Mouse (Mus musculus): ENCODE measurements around the gene Gdpd3.
"Not testable (repeated sequence)": the region's sequence is repeated elsewhere in the genome, so short reads cannot be mapped to it uniquely, and the experiment has no call there.

The Gdpd3 gene

DNA sequence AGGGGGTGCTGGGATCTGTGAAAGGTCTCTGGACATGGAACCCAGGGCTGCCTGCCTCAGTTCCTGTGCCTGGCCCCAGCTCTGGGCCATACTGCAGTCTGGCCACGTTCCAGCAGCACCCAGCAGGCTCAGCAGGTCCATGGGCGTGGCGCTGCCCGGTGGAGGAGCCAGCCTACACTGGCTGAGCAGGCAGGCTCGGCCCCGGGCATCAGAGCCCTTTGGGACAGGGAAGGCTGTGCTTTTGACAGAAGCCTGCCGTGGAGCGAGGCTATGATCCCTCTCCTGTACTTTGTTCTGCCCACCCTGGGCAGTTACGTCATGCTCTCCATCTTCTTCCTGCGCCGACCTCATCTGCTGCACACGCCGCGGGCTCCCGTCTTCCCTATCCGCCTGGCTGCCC lies at the start of gene Gdpd3:
Gdpd3 (plus strand) TSS at position 134 of the 400 bp plus-strand sequence.
- no peak for DNase-seq (ENCODE audit: extremely low spot score, low read depth, low spot score)

DNA sequence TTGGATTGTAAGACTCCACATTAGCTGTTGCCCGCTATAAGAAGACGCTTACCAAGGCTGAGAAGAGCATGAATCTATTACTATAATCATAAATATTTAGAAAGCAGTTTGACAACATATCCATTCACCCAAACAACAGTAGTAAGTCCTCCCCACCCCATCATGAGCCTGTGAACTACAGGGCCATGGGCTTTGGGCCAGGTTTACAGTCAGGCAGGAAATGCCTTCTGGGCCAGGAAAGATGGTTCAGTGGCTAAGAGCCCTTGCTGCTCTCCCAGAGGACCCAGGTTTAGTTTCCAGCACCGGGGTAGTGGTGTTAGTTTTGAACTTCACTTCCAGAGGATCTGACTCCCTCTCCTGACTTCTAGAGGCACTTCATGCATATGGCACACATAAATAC lies 48.6 kb upstream of the Gdpd3 start:
- no peak for DNase-seq (ENCODE audit: extremely low spot score, low read depth, low spot score)

DNA sequence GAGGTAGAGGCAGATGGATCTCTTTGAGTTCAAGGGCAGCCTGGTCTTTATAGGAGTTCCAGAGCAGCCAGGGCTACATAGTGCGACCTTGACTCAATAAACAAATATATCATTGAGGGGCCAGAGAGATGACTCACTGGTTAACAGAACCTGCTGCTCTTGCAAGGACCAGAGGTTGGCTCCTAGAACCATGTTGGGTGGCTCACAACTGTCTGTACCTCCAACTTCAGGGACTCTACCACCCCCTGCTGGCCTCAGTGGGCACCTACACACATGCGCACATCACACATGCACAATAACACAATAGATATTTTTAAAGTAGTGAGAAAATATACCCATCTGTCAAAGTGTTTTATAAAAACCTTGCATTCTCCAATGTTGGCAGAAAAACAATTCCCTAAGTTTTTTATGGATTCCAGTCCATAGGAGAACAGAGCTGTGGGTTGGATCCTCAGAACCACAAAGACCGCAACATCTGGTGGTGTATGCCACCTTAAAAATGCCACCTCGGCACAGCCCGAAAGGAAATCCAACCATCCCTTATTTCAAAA lies 47.3 kb upstream of the Gdpd3 start:
- no peak for DNase-seq (ENCODE audit: extremely low spot score, low read depth, low spot score)

DNA sequence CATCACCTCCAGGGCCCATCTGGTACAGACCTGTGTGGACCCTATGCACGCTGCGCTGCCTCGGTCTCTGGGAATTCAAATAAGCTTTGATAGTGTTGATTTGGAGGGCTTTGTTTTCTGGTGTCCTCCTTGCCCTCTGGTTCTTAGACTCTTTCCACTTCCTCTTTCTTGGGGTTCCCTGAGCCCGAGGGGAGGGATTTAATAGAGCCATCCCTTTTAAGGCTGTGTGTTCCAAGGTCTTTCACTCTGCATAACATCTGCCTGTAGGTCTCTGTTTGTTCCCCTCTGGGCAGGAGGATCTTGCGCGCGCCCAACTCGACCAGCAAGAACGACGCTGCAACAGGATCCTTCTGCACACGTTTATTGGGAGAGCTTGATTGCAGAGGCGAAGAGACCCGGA lies 44.5 kb upstream of the Gdpd3 start:
- no peak for DNase-seq (ENCODE audit: extremely low spot score, low read depth, low spot score)

DNA sequence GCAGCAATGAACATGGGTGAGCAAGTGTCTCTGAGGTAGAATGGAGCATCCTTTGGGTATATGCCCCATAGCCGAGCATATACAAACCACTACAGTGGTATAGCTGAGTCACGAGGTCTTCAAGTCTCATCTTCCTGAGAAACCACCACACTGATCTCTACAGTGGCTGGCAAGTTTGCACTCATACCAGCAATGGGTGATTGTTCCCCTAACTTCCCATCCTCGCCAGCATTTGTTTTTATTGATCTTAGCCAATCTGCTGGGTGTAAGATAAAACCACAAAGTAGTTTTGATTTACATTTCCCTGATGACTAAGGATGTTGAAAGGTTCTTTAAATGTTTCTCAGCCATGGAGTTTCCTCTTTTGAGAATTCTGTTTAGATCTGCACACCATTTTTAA lies 41.1 kb upstream of the Gdpd3 start:
- no peak for DNase-seq (ENCODE audit: extremely low spot score, low read depth, low spot score)

DNA sequence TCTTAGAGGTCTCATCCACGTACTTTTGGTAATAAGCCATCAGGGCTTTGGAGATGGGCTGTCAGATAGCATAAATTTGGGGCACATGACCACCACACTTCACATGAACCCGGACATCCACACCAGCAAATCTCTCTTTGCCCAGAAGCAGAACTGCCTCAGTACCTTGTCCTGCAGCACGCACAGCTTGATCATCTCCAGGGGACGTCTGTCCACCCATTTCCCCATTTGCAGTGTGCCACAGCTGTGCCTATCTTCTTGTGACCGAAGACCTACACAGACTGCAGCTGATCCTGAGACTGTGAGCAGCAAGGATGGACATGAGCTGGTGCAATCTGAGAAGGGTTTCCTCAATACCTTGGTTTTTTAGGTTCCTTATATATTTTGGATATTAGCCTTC lies 40.5 kb upstream of the Gdpd3 start:
- no peak for DNase-seq (ENCODE audit: extremely low spot score, low read depth, low spot score)

DNA sequence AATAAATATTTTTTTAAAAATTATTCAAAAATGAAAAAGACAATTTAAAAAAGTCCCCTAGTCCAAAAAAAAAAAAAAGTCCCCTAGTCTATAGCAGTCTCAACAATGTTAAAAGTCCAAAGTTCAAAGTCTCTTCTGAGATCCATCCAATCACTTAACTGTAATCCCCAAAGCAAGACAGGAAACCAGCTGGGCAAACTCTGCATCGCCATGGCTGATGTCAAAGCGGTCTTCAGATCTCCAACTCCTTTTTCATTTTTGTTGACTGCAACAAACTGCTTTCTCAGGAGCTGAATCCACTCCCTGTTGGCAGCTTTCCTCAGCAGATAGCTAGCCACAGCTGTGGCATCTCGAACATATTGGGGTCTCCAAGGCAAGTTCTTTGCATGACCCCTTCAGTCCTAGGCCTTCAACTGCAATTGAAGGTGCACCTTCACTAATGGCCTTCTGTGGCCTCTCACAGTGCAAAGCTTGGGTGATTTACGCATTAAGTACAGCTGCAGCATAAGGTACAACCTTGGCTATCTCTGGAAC lies 35.8 kb upstream of the Gdpd3 start:
- not testable (repeated sequence) for DNase-seq (ENCODE audit: extremely low spot score, low read depth, low spot score)

DNA sequence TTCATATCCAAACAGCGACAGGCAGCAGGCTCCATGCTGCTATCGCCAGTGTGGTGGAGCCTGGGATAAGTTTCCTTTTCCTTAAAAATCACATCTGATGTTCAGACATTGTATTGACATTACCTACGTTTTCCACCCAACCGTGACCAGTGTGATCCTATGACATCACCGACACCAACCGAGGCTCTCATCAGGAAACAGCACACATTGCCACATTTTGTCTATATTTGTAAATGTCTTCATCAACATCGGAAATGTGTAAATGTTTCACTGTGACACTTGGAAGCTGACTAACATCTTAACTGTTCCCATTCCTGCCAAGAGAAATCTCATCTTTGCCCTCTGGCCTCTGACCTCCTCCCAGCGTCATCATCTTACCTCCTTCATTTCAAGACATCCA lies 30.0 kb upstream of the Gdpd3 start:
- no peak for DNase-seq (ENCODE audit: extremely low spot score, low read depth, low spot score)

DNA sequence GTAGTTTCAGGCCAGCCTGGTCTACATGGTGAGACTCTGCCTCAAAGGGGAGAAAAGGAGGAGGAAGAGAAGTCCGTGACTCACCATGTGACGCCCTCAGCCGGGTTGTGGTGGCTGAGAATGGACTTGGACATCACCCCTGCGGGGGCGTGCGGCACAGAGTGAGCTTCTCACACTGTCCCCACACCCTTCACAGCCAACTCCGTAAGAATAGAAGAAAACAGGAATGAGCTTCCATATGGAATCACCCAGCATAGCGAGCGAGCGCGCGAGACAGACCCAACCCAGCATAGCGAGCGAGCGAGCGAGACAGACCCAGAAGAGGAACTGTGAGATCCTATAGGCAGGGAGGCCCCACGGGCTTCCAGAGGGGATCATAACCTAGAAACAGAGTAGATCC lies 26.6 kb upstream of the Gdpd3 start:
- no peak for DNase-seq (ENCODE audit: extremely low spot score, low read depth, low spot score)

DNA sequence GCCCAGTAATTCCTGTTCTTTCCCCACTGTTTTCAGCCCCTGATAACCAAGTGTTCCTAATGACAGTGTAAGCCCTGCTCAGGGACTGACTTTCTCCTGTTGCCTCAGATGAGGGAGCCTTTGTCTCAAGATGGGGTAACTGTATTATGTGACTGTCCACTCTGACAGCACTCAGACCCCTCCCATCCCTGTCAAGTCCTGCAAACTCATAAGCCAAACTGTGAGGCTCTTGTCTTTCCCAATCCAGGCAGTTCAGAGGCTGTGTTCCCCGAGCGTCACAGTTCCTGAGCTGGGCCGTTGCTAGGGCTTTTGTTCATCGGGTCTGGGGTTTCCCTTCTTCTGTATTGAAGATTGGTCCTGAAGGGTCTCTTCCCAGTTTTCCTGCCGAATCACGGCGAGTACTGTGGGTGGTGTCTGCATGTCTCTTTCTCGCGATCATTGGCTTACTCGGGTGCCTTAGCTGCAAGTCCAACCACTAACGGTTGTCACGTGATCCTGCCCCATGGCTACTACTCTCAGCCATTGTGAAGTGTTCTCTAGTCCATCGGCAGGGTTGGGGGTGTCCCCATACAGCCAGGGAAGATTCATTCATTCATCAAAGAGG lies 25.9 kb upstream of the Gdpd3 start:
- DNase-seq (ENCODE audit: extremely low spot score, low read depth, low spot score), result no peak

DNA sequence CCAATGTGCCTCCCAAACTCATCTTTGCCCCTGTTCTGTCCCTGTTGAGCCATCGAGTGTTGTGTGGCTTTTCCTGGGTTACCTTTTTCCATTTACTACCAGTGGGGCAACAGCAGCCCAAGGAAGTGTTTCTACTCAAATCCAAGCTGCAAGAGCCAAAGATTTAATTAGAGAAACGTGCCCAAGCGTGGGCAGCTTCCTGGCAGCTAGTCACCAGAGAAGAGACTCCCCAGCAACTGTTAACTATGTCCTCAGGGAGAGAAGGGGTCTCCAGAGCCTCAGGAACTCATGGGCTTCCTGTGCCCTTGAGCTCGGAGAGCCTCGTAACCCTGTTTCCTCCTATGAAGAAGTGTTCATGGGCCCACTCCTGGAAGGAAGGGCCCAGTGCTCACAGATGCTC lies 25.2 kb upstream of the Gdpd3 start:
- no peak for DNase-seq (ENCODE audit: extremely low spot score, low read depth, low spot score)

DNA sequence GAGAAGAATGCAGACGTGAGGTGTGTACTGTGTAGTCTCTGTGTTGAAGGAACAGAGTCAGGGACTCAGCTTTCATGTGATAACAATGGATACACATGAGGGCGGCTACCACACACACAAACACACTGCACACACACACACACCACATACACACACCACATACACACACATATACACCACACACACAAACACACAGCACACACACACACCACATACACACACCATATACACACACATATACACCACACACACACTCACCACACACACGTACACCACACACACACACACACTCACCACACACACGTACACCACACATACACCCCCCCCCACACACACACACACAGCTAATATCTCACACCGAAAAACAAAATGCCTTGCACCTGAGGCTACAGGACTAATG lies 24.7 kb upstream of the Gdpd3 start:
- DNase-seq (ENCODE audit: extremely low spot score, low read depth, low spot score), result no peak

DNA sequence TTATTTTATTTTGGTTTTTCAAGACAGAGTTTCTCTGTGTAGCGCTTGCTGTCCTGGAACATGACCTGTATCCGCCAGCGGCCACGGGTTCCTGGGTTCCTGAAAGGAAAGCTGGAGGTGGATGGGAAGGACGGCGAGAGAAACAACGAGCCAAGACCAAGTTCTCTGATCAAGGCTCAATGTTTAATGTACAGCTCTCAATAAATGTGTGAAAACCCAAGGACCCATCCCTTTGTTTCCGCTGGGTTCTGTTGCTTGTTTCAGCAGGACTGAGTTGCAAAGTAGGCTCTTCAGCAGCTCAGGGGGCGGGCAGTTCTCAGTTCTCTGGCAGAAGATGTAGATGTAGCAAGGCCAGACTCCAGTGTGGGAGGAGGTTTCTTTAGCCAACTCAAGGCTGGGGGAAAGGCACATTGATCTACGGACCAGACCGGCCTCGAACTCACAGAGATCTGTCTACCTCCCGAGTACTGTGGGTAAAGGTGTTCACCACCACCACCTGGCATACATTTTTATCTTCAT lies 24.1 kb upstream of the Gdpd3 start:
- no peak for DNase-seq (ENCODE audit: extremely low spot score, low read depth, low spot score)

DNA sequence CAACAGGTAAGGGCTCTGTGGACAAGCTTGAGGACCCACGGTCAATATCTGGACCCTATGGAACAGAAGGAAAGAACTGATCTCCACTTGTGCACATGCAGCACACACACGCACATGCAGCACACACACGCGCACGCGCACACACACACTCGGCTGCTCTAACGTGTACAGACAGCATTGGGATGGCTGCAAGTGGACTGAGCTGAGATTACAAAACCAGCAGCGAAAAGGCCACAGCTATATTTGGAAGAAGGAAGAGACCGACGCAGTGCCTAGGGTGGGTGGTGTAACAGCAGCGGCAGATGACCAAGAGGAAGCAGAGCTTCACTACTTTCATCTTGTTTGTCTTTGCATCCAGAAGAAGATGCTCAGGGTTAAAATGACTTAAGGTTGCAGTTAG lies 20.1 kb upstream of the Gdpd3 start:
- DNase-seq (ENCODE audit: extremely low spot score, low read depth, low spot score), result no peak

DNA sequence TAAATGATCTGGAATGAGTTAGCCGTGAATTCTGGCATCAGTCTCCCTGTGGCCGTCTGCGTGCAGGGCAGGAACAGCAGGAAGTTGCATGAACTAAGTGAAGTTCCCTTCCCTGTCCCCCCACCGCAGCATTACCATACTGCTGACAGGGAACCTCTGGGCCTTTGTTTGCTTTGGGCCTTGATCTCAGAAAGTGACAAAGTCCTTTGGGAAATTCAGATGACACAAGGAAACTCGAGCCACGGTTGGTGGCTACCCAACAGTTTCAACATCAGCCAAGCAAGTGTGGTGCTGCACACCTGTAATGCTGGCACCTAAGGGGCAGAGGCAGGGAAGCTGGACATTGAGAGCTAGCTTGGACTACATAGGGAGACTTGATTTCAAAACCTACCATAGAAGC lies 19.3 kb upstream of the Gdpd3 start:
- no peak for DNase-seq (ENCODE audit: extremely low spot score, low read depth, low spot score)

DNA sequence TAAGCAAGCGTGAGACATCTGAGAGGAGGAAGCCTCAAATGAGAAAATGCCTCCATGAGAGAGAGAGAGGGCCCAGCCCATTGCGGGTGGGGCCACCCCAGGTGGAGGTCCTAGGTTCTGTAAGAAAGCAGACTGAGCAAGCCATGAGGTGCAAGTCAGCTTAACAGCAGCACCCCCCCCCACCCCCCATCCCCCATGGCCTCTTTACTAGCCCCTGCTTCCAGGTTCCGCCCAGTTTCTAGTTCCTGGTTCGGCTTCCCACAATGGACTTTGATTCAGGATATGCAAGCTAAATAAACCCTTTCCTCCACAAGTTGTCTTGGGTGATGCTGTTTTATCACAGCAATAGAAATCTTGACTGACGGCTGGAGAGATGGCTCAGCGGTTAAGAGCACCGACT lies 17.3 kb upstream of the Gdpd3 start:
- DNase-seq (ENCODE audit: extremely low spot score, low read depth, low spot score), result no peak

DNA sequence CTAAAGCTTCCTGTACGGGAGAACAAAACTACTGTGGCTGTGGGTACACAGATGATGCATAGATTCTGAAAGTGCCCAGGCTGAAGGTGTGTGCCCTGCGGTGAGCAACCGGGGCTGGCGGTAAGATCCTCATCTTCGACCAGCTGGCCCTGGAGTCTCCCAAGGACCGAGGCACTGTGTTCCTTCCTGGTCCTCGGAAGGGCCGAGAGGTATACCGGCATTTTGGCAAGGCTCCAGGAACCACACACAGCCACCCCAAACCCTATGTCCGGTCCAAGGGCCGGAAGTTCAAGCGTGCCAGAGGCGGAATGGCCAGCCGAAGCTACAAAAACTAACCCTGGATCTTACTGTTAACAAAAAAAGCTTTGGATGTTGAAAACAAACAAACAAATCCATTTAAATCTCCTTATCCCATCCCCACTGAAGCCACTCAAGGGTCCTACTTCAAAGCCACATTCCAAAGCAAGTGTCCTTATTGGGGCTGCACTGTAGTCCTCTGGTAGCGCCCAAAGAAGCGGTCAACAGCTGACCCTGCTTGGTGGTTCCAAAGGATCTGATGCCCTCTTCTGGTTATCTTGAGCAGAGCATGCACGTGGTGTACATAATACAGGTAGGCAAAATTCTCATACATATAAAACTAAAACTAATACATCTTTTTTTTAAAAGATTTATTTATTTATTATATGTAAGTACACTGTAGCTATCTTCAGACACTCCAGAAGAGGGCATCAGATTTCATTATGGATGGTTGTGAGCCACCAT lies 16.4 kb upstream of the Gdpd3 start:
- DNase-seq (ENCODE audit: extremely low spot score, low read depth, low spot score), result no peak

DNA sequence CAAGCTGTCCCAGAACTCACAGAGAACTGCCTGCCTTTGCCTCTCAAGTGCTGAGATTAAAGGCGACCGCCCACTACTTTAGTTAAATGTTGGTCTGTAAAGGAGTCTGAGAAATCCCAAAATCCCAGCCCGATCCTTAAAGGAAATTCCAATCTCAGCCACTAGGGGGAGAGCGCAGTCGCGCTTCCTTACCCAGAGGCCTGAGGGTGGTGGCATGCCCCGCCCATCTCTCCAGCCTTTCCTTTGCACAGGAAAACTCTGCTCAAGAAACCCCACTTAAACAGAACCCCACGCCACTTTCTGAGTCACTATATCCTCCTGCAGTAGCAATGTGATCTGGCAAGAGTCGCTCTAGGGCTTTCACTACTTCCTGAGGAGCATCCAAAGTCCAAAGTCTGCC lies 11.3 kb upstream of the Gdpd3 start:
- peak; percentile 94 for DNase-seq (ENCODE audit: extremely low spot score, low read depth, low spot score)

DNA sequence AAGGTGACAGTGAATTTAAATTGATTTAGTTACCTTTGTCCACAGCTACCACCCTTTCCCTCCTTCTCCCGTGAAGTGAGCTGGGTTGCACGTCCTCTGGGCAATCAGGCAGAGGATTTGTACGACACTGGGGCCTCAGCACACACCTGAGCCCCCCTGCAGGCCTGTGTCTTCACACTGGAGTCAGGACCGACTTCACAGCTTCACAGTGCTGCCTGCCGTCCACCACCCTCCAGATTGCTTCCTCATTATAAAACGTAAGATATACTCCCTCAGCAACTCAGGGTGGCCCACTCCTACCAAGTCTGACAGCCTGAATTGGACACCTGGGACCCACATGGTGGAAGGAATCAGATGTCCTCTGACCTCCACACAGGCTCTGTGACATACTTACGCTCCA lies 7.6 kb upstream of the Gdpd3 start:
- DNase-seq (ENCODE audit: extremely low spot score, low read depth, low spot score), result no peak

DNA sequence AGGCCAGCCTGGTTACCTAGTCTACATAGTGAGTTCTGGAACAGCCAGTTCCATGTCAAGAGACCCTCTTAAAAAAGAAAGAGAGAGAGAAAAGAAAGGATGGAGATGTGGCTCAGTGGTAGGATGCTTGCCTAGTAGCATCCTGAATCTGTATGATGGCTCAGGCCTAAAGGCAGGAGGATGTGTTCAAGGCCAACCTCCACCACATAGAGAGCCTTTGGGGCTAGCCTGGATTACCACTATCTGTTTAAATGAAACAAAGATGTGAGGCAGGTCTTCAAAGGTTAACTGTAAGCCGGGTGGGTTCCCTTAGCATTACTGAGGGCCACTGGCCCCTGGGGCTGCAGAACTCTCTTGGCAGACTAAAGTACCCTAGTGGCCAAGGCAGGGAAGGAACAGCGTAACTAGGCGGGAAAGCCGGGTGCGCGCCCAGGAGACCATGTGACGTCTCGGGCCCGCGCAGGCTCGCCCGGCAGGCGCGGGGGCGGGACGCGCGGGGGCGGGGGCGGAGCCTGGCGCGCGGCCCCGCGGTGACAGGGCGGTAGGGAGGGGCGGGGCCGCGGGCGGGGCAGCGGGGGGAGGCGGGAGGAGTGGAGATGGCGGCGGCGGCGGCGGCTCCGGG lies 7.0 kb upstream of the Gdpd3 start, which contains the start of gene Mapk3:
Mapk3 (plus strand) TSS at position 552 of the 622 bp plus-strand sequence.
- DNase-seq (ENCODE audit: extremely low spot score, low read depth, low spot score), result peak; percentile 70

DNA sequence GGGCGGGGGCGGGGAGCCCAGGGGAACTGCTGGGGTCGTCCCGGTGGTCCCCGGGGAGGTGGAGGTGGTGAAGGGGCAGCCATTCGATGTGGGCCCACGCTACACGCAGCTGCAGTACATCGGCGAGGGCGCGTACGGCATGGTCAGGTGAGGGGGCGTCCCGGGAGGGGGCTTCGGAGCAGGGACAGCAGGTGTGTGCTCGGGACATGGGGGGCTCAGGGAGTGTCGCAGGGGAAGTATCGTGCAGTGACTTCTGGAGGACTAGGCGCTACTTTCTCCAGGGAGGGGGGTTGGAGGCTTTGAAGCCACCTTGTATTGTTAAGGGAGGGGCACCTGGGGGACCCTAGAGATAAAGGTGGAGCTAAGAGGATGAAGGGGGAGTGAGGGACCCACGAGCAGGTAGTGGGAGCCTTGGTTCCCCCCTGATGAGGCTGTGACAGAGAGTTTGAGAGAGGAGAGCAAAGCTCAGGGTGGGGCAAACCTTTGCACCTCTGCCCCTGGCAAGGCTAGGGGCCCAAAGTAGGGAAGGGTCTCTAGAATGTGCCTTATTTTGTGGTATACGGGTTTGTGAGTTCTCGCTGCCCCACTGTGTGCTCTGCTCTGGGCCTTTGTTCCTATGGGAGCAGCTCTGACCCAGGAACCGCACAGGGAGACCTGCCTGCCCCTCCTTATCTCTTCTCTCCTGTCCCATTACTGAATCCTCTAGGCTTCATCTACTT lies 6.3 kb upstream of the Gdpd3 start:
- no peak for DNase-seq (ENCODE audit: extremely low spot score, low read depth, low spot score)

Data from hindlimb bud, embryonic 11.5 days (tissue).